Mouse (Mus musculus): ENCODE measurements around the gene Exoc3l. TPM values are rescaled to one million over a fixed set of nuclear protein-coding genes. Genes with fewer than 3 reads are reported as not detected.

Exoc3l gene
- polyA plus RNA-seq (2012; rRNA removed) = 4.3 and 4.5 TPM in 2 replicates

- no peak for DNase-seq (ENCODE audit: low spot score)
Observed at GRCm38 (mm10) chr8:105295895-105296573, at the start of gene Exoc3l. Gene Exoc3l (minus strand): TSS chr8:105296101.

GRCm38 (mm10) chr8:105345061-105345975 lies 49.4 kb upstream of the Exoc3l start:
- DNase-seq (ENCODE audit: low spot score) = no peak

GRCm38 (mm10) chr8:105343791-105344574 lies 48.1 kb upstream of the Exoc3l start:
- no peak for DNase-seq (ENCODE audit: low spot score)

- DNase-seq (ENCODE audit: low spot score) = no peak
Observed at GRCm38 (mm10) chr8:105342768-105343167, 46.9 kb upstream of the Exoc3l start.

- no peak for DNase-seq (ENCODE audit: low spot score)
Observed at GRCm38 (mm10) chr8:105341399-105341798, 45.5 kb upstream of the Exoc3l start.

GRCm38 (mm10) chr8:105339886-105340635 lies 44.2 kb upstream of the Exoc3l start:
- no peak for DNase-seq (ENCODE audit: low spot score)

- DNase-seq (ENCODE audit: low spot score) = no peak
Observed at GRCm38 (mm10) chr8:105338992-105339391, 43.1 kb upstream of the Exoc3l start.

- DNase-seq (ENCODE audit: low spot score) = no peak
Observed at GRCm38 (mm10) chr8:105336373-105337130, 40.7 kb upstream of the Exoc3l start.

GRCm38 (mm10) chr8:105332523-105332922 lies 36.6 kb upstream of the Exoc3l start:
- no peak for DNase-seq (ENCODE audit: low spot score)

- DNase-seq (ENCODE audit: low spot score) = no peak
Observed at GRCm38 (mm10) chr8:105331931-105332330, 36.0 kb upstream of the Exoc3l start.

- DNase-seq (ENCODE audit: low spot score) = no peak
Observed at GRCm38 (mm10) chr8:105331469-105331868, 35.6 kb upstream of the Exoc3l start.

GRCm38 (mm10) chr8:105330325-105330724 lies 34.4 kb upstream of the Exoc3l start:
- DNase-seq (ENCODE audit: low spot score) = no peak

GRCm38 (mm10) chr8:105326968-105327367 lies 31.1 kb upstream of the Exoc3l start:
- no peak for DNase-seq (ENCODE audit: low spot score)

- DNase-seq (ENCODE audit: low spot score) = peak; percentile 81
Observed at GRCm38 (mm10) chr8:105326141-105326672, 30.3 kb upstream of the Exoc3l start, which contains the start of the genes Lrrc29 and Tmem208. Gene Lrrc29 (minus strand): TSS chr8:105326278. Gene Tmem208 (plus strand): TSS chr8:105326354.

- no peak for DNase-seq (ENCODE audit: low spot score)
Observed at GRCm38 (mm10) chr8:105325641-105326093, 29.8 kb upstream of the Exoc3l start.

- DNase-seq (ENCODE audit: low spot score) = no peak
Observed at GRCm38 (mm10) chr8:105323183-105323582, 27.3 kb upstream of the Exoc3l start.

GRCm38 (mm10) chr8:105318662-105319190 lies 22.8 kb upstream of the Exoc3l start:
- DNase-seq (ENCODE audit: low spot score) = no peak

GRCm38 (mm10) chr8:105317941-105318340 lies 22.0 kb upstream of the Exoc3l start:
- no peak for DNase-seq (ENCODE audit: low spot score)

- no peak for DNase-seq (ENCODE audit: low spot score)
Observed at GRCm38 (mm10) chr8:105315073-105315769, 19.3 kb upstream of the Exoc3l start.

Measured in urinary bladder, adult 2 months (tissue).